Comparison of ENCODE assay signal across 29 mouse cellular contexts in genomic region chr9:68760329-68760728, GRCm38 (mm10).
A peak's percentile ranks its signal among the peaks of the same experiment; 100 is the strongest.
DNase-seq lines count a peak whose midpoint lies in the region; ATAC-seq lines count a peak whose summit lies in the region.
"Had no signal": no experiment of that assay in that cellular context is flagged by ENCODE, and none has a peak within 500 bp of the region (broad histone marks: within the 10 kb centered on the region; RNA-seq: fewer than 3 reads in every experiment).

No protein-coding gene starts in this region.

- H3K4me1 ChIP-seq in forebrain, embryonic 14.5 days (ENCODE audit: control insufficient read depth, insufficient read depth, low read length) = peaks cover 2% of the 10 kb centered on the region; the same call in 1 of the 2 replicates
- H3K4me1 ChIP-seq: liver, embryonic 15.5 days had no signal

- no peaks in the 10 kb centered on the region for H3K36me3 ChIP-seq in forebrain, embryonic 14.5 days (ENCODE audit: control insufficient read depth, insufficient read depth, low read length)
- H3K36me3 ChIP-seq: embryonic facial prominence, embryonic 10.5 days; embryonic facial prominence, embryonic 15.5 days; forebrain, embryonic 12.5 days; G1E; heart, embryonic 12.5 days; hindbrain, embryonic 13.5 days; kidney, embryonic 15.5 days; limb, embryonic 12.5 days; liver, embryonic 15.5 days; midbrain, embryonic 10.5 days; neural tube, embryonic 12.5 days had no signal

- H3K9ac ChIP-seq in forebrain, embryonic 14.5 days (ENCODE audit: low read length) = no peak overlapping the region
- H3K9ac ChIP-seq: embryonic facial prominence, embryonic 15.5 days; forebrain, embryonic 12.5 days; heart, embryonic 12.5 days; hindbrain, embryonic 13.5 days; kidney, embryonic 15.5 days; limb, embryonic 12.5 days; liver, embryonic 15.5 days; lung, embryonic 14.5 days; neural tube, embryonic 12.5 days had no signal

- no peaks in the 10 kb centered on the region for H3K27me3 ChIP-seq in forebrain, embryonic 14.5 days (replicated peaks; ENCODE audit: control insufficient read depth, insufficient read depth, low read length)
- H3K27me3 ChIP-seq: embryonic facial prominence, embryonic 15.5 days; forebrain, embryonic 12.5 days; heart, embryonic 12.5 days; hindbrain, embryonic 13.5 days; kidney, embryonic 15.5 days; limb, embryonic 12.5 days; liver, embryonic 15.5 days; neural tube, embryonic 12.5 days had no signal

- no peaks in the 10 kb centered on the region for H3K9me3 ChIP-seq in forebrain, embryonic 14.5 days (replicated peaks; ENCODE audit: control insufficient read depth, low read length)
- H3K9me3 ChIP-seq: embryonic facial prominence, embryonic 10.5 days; embryonic facial prominence, embryonic 15.5 days; forebrain, embryonic 12.5 days; heart, embryonic 12.5 days; hindbrain, embryonic 13.5 days; kidney, embryonic 15.5 days; limb, embryonic 12.5 days; liver, embryonic 15.5 days; midbrain, embryonic 10.5 days; neural tube, embryonic 12.5 days had no signal

- no peak for ATAC-seq in forebrain, embryonic 14.5 days
- ATAC-seq: intestine, embryonic 16.5 days had no signal

- H3K4me2 ChIP-seq in forebrain, embryonic 14.5 days (ENCODE audit: low read length) = no peak overlapping the region
- H3K4me2 ChIP-seq: embryonic facial prominence, embryonic 15.5 days; forebrain, embryonic 12.5 days; heart, embryonic 12.5 days; hindbrain, embryonic 13.5 days; kidney, embryonic 15.5 days; limb, embryonic 12.5 days; liver, embryonic 15.5 days; lung, embryonic 14.5 days; neural tube, embryonic 12.5 days had no signal

- 84% methylated on average over 4 of the region's 4 CpGs for WGBS in forebrain, embryonic 14.5 days

- DNase-seq in cerebellum, adult 11-12 months = peak; percentile 34
- no peak for DNase-seq in cerebellum, postnatal 4 days (ENCODE audit: low spot score in 2 of 2)
- peak; percentile 10 for DNase-seq in left cerebral cortex, postnatal 4 days
- DNase-seq in left cerebral cortex, adult 8-10 months (ENCODE audit: low spot score in 2 of 2) = no peak
- DNase-seq in cerebellum, postnatal 10 days = peak; percentile 64 to 66
- DNase-seq in forebrain, embryonic 14.5 days (ENCODE audit: low spot score) = no peak
- DNase-seq in embryo, embryonic 11 days = no peak
- DNase-seq: adrenal gland, adult 8-10 months; gastrocnemius, postnatal 25 days; heart, adult 2 months; heart, postnatal 4 days; lung, embryonic 14.5 days; lung, postnatal 14 days; right cerebral cortex, adult 18-20 months; spleen, adult 18-20 months; thymus, postnatal 25 days had no signal

- no peak overlapping the region for H3K4me3 ChIP-seq in forebrain, embryonic 14.5 days (ENCODE audit: low read depth, low read length)
- H3K4me3 ChIP-seq: embryonic facial prominence, embryonic 10.5 days; embryonic facial prominence, embryonic 15.5 days; forebrain, embryonic 12.5 days; heart, adult 2 months; heart, embryonic 12.5 days; hindbrain, embryonic 13.5 days; kidney, embryonic 15.5 days; limb, embryonic 12.5 days; liver, embryonic 15.5 days; midbrain, embryonic 10.5 days; myocyte; neural tube, embryonic 12.5 days had no signal

- no peak overlapping the region for H3K27ac ChIP-seq in forebrain, embryonic 14.5 days (ENCODE audit: low read depth, low read length)
- H3K27ac ChIP-seq: embryonic facial prominence, embryonic 10.5 days; embryonic facial prominence, embryonic 15.5 days; forebrain, embryonic 12.5 days; heart, adult 2 months; hindbrain, embryonic 13.5 days; kidney, embryonic 15.5 days; limb, embryonic 12.5 days; liver, embryonic 15.5 days; midbrain, embryonic 10.5 days; neural tube, embryonic 12.5 days had no signal

- intact Hi-C loops in left cerebral cortex, postnatal 4 days (cut with DNase I) = no loop called here

Comparison
In these comparisons a context has a peak if more than half of its experiments do, and no peak if none do; other contexts are left out.
1. DNase-seq: peak in cerebellum, adult 11-12 months (single experiment), left cerebral cortex, postnatal 4 days (single experiment) and cerebellum, postnatal 10 days (2 of 2); none in cerebellum, postnatal 4 days (0 of 2), left cerebral cortex, adult 8-10 months (0 of 2), forebrain, embryonic 14.5 days (single experiment) and embryo, embryonic 11 days (single experiment).